Mouse (Mus musculus) cerebellum, adult 11-12 months (tissue): ENCODE data around the gene Orai3.
"Not testable (repeated sequence)": the region's sequence is repeated elsewhere in the genome, so short reads cannot be mapped to it uniquely, and the experiment has no call there.

Source experiments
- DNase-seq: peaks from one replicate; pipeline ENCODE4 v3.0.0; 2022

Gene Orai3

GRCm38 (mm10) chr7:127765756-127766155, 3.9 kb upstream of the Orai3 start:
- DNase-seq = no peak

GRCm38 (mm10) chr7:127766851-127767609, 2.6 kb upstream of the Orai3 start:
- DNase-seq = no peak

- peak; percentile 63 for DNase-seq
Measured at GRCm38 (mm10) chr7:127767671-127768345, 1.8 kb upstream of the Orai3 start.

DNA sequence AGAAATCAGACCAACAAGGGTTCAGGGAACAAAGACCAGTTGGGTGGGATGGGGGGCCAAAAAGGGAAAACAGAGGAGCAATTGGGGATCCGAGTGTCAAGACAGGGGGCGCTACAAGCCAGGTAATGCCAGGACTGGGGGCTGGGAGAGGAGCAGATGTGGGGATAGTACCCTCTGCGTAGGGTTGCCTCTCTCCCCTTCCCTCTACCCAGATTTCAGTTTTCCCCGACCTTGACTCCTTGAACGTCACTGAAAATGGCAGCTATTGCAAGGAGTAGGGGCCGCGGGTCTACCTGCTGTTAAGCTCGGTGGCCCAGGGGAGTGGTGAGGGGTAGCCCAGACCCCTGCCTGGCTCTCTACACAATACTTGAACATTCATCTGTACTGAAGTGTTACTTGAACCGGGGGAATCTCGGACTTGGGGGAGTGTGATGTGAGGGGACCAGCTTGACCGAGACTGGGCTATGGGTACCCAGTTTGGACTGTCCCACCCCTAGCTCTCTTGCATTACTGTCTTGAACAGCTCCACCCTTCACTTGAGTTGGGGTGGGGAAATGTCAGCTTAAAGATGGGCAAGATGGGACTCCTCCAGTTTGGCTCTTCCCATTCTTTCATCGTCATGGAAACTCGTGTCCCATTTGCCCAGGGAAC, 1.1 kb upstream of the Orai3 start:
- DNase-seq = no peak

- DNase-seq = peak; percentile 93
Measured at GRCm38 (mm10) chr7:127768997-127769593, 520 bp upstream of the Orai3 start.

GRCm38 (mm10) chr7:127770039-127770905, 657 bp downstream of the Orai3 start:
- DNase-seq = no peak

GRCm38 (mm10) chr7:127771262-127771661, 1.6 kb downstream of the Orai3 start:
- no peak for DNase-seq

GRCm38 (mm10) chr7:127772080-127772479, 2.5 kb downstream of the Orai3 start:
- no peak for DNase-seq

GRCm38 (mm10) chr7:127772557-127772956, 2.9 kb downstream of the Orai3 start:
- DNase-seq = no peak

- DNase-seq = peak; percentile 84
Measured at GRCm38 (mm10) chr7:127773664-127774384, 4.2 kb downstream of the Orai3 start.

GRCm38 (mm10) chr7:127775837-127776236, 6.2 kb downstream of the Orai3 start:
- not testable (repeated sequence) for DNase-seq

GRCm38 (mm10) chr7:127776426-127776825, 6.8 kb downstream of the Orai3 start, which contains the start of gene Setd1a:
Gene Setd1a, plus strand, starts transcription at chr7:127776670.
- peak; percentile 90 for DNase-seq

- peak; percentile 97 for DNase-seq
Measured at GRCm38 (mm10) chr7:127776878-127777473, 7.4 kb downstream of the Orai3 start.

- peak; percentile 74 for DNase-seq
Measured at GRCm38 (mm10) chr7:127777474-127778266, 8.1 kb downstream of the Orai3 start.

DNA sequence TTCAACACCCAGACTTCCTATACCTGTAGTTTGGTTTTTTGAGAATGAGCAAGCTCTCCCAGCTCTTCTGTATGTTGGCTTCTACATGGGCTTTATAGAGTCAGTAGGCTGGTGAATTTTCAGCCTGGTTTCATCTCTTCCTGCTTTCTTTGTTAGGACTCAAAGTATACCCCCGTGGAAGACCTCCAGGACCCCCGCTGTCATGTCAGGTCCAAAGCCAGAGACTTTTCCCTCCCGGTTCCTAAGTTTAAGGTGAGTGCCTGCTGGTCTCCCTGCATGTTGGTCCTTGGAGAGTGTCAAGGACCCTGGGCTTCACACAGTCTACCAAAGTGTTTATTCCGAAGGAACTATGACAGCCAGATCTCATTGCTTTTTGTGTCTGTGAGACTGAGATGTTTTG, 8.7 kb downstream of the Orai3 start:
- peak; percentile 55 for DNase-seq

- no peak for DNase-seq
Measured at GRCm38 (mm10) chr7:127785308-127785707, 15.7 kb downstream of the Orai3 start, which contains the start of gene Gm49388. Gene Gm49388, plus strand, starts transcription at chr7:127785608.

DNA sequence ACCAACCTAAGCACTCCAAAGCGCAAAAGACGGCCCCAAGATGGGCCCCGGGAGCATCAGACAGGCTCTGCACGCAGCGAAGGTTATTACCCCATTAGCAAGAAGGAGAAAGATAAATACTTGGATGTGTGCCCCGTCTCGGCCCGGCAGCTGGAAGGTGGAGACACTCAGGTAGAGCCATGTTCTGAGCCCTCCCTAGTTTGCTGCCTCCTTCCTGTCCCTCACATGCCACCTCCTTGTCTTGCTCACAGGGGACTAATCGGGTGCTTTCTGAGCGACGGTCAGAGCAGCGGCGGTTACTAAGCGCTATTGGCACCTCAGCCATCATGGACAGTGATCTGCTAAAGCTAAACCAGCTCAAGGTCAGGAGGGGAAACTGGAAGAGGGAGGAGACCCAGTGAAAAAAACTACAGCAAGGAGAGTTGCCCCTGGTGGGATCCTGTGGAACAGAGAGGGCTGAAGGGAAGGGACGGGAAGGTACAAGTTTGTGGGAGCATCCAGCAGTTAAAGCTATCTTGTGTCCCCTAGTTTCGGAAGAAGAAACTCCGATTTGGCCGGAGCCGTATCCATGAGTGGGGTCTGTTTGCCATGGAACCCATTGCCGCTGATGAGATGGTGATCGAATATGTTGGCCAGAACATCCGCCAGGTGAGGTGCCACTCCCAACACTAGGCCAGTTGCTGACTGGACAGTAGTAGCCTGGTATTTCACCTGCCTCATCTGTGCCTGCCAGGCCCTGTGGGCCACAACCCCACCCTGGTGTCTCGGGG, 27.6 kb downstream of the Orai3 start:
- peak; percentile 60 for DNase-seq

GRCm38 (mm10) chr7:127798591-127798990, 29.0 kb downstream of the Orai3 start:
- peak; percentile 97 for DNase-seq

DNA sequence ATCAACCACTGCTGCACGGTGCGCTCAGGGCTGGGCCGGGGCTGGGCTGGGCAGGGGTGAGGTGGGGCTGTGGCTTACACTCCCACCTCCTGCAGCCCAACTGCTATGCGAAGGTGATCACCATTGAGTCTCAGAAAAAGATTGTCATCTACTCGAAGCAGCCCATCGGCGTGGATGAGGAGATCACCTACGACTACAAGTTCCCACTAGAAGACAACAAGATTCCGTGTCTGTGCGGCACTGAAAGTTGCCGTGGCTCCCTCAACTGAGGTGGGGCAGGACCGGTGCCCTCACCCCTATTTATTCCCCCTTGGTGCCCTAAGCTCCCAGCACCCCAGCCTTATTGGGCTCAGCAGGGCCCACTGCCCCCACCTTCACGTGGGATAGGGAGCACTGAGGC, 29.6 kb downstream of the Orai3 start:
- no peak for DNase-seq
